Mouse (Mus musculus) right cerebral cortex, postnatal 14 days (tissue): Measurements from ENCODE around the gene Ppp2r2d.

Source experiments
- DNase-seq: peaks from one replicate; pipeline ENCODE4 v3.0.0; 2022

Gene Ppp2r2d

GRCm38 (mm10) chr7:138928456-138928855 is 82.6 kb downstream of the Ppp2r2d start:
- DNase-seq = no peak
